Mouse (Mus musculus) spleen, adult 18-20 months (tissue): ENCODE measurements at regions not wholly inside any gene's neighbourhood (a gene's known extent, or its start where the extent isn't known, plus 50 kb on each side); places are given as distances from the start of the nearest gene placed in this dataset.

ENCODE experiments used
- DNase-seq, 2 experiments: peaks; one replicate each; pipeline ENCODE4 v3.0.0; 2022; ENCODE audit warnings: mixed read lengths in 2 of 2

GRCm38 (mm10) chrX:10984894-10985293, 270.1 kb downstream of the Mid1ip1 start:
- DNase-seq: no peak

- DNase-seq: no peak
Observed at GRCm38 (mm10) chrX:10991871-10992210, 277.0 kb downstream of the Mid1ip1 start.

DNA sequence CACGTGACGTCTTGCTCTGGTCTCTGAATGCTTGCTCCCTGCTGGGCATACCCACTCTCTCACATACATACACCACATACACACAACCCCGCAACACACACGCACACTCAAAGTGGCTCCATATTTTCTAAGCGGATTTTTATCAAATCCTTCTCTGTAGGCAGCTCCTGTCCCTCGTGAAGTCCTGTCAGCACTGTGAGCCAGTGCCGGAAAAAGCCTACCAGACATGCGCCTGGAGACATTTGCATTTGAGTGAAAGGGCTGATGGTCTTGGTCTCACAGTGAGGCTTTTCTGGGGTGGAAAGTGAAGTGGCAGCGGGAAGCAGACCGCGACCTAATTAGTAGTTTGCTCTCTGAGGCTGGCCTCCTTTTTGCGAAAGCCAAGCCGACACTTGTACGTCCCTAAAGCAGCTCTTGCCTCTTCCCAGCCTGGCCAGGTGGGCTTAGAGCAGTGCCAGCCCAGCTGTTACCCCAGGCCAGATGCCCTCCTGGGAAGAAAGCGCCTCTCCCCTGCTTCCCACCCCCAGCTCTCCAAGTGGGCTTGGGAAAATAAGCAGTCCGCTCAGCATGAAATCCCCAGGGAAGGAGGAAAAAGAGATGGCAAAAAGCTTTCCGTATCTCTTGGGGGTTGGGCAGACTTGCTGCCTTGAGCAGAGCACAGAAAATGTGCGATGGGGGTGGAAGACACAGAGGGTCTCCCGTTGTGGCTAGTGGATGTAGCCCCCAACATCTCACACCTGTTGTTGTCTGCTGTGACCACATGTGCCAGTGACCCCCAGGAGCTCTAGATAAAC, 277.6 kb downstream of the Mid1ip1 start:
- DNase-seq: no peak

GRCm38 (mm10) chrX:10993005-10993377, 278.2 kb downstream of the Mid1ip1 start:
- no peak for DNase-seq

DNA sequence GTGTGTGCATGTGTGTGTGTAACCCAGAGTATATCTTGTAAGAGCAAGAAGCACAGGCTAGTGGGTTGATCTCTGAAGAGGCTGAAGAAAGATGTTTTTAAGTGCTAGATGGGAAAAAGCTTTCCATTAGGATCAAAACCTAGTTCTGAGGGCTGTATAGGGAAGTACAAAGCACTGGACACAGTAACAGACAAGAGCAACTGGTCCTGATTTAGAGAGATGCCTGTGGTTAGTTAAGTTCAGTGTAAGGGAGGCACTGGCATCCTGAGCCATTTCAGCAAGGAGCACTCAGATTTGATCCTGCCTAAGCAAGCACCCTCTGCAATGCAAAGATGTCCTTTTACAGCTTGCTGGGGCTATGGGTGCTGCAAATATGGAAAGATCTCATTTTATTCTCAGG, 280.1 kb downstream of the Mid1ip1 start:
- no peak for DNase-seq

GRCm38 (mm10) chrX:11001180-11001579, 286.4 kb downstream of the Mid1ip1 start:
- no peak for DNase-seq

DNA sequence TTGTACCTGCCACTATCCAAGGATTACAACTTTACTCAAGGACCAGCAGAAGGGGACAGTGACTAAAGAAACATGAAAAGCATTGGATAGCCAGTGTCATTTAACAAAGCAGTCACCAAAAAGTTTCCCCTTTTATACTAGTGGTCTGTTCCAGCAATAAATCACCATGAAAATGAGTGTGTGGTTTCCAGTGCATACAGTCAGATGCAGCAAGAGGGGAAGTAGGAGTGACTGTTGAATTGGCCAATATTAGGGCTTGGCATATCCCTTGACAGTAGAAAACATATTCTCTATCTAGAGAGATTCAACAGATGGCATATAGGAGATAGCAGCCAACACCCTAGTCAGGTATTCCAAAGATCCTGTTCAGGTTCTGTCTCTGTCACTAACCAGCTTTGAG, 259.8 kb upstream of the H2al1a start:
- DNase-seq: no peak

GRCm38 (mm10) chrX:11046769-11047168, 252.3 kb upstream of the H2al1a start:
- DNase-seq: no peak

DNA sequence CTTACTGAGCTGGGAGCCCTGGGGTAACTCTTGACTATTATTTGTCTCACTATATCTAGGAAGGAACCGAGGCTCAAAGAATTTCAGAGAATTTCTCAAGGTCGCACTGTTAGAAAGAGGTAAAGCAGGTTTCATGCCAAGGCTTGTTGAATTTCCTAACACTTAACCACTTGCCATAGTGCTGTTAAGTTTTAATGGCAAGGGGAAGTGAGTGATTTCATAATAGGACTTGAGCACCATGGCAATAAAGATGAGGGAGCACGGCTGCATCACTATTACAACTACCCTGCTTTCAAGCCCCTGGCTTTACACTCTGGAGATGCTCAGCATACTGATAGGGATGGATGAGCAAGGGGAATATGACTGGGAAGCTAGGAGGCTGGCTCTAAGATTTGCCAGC, 216.9 kb upstream of the H2al1a start:
- no peak for DNase-seq

GRCm38 (mm10) chrX:11082845-11083244, 216.2 kb upstream of the H2al1a start:
- no peak for DNase-seq

- DNase-seq: no peak
Observed at GRCm38 (mm10) chrX:11086257-11087072, 212.6 kb upstream of the H2al1a start.

DNA sequence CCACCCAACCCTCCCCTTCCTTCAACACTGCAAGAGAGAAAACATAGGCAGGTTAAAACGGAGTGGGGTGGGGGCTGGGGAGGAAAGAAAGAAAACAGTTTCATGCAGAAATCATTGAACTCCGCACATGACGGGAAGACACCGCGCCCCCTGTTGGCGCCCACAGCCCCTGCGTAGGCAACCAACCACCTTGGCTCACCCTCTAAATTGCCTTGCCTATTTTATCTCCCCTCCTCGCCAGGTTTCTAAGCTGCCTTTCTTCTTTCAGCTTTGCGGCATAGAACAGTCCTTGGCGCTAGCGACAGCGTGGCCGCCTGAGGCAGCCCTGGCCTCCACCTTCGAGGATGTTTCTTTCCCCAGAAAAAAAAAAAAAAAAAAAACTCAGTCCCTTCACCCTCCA, 211.1 kb upstream of the H2al1a start:
- peak in 1 of 2 experiments; percentile 22 for DNase-seq

GRCm38 (mm10) chrX:11088506-11088905, 210.6 kb upstream of the H2al1a start:
- no peak for DNase-seq

- DNase-seq: peak in 1 of 2 experiments; percentile 6
Observed at GRCm38 (mm10) chrX:11090432-11090831, 208.6 kb upstream of the H2al1a start.

DNA sequence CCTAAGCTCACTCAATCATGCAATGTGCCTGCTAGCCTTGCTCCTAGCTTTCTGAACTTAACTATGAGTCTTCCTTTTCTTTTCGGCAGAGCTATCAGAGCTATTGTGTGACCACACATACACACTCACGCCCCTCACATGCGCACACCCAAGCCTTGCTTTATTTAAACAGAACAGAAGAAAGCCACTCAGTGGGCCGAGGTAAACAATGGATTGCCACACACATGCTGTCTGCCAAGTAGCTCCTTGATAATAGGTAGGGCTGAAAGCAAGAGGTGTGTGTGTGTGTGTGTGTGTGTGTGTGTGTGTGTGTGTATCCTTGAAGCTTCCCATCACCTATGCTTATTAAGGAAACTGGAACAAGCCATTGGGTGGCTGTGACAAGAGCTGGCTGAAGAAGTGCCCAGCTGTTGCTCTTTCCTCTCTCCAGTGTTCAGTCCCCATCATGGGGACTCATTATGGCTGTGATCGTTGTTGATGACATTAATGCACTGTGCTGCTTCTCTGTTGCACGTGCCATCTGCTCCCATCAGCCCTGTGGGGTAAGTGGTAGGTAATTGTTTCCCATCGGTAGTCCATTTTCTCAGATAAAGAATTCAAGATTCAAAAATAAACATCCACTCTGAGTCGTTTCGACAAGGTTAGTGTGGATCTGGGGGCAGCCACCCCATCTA, 201.3 kb upstream of the H2al1a start:
- DNase-seq: no peak

DNA sequence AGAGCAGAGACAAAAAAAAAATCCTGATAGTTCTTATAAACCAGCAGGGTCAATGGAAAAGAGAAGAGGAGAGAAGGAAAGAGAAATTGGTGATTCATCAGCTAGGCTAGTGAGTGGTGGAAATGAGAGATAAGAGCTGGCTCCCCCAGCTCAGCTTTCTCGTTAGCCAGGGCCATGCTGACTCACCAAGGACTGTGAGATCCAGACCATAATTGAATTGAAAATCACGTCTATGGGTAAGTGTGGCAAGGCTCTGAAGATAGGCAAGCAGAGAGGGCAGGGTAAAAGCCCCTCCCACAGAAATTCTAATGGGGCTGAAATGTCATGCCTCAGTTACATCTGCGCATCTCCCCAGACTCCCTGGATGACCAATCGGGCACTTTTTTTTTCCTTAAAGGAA, 200.7 kb upstream of the H2al1a start:
- no peak for DNase-seq

DNA sequence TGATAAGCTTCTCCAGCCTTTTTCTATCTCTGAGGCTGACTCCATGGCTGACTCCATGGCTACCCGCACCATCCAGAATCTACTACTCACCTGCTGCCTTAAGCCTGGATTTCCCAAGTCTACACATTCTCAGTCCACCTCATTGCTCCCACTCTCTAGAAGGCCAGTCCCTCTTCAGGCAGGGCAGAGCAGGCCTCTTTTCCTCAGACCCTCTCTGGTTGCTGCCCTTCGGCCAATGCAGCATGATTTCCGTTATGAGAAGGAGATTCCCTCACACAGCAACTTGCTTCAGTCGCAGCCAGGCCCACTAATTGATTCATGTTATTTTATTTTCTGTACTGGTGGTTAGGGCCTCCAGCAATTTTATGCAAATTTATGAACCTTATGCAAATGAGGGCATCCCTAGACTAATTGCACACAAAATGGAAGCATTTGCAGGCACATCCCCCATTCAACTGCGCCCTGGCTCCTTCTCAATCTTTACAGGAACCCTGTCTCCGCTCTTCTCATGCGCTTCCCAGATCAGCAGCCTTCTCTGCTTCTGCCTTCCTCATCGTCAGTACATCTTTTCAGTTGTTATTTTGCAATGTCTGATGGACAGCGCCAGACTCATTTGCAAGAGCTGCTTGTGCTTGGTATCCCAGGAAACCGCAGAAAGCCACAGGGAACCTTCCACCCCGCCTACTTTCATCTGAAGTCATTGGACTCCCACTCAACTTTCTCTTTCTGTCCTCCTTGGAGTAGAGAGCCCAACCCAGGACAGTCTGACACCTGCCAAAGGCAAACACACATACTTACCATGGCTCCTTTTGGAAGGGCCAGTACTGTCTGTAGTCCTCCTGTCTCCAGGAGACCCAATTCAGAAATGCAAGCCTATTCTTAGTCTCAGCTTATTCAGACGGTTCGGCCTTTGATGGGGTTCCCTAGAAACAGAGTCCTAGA, 199.6 kb upstream of the H2al1a start:
- no peak for DNase-seq

DNA sequence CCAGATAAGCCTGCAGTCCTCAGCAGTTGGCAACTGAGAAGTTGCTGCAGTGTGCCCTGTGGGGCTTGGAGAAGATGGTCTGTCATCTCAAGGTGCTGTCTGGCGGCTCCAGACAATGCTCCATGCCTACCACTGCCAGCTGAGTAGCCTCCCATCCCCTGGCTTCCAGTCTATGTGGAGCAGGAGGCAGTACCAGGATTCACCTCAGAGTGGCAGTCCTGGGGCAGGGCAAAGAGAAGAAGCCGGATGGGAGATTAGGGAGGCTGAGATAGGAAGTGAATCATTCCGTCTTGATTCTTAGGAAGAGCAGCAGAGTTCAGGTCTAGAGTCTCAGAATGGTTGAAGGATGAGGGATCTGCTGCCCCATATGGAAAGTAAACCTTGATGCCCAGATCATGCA, 198.1 kb upstream of the H2al1a start:
- DNase-seq: no peak

DNA sequence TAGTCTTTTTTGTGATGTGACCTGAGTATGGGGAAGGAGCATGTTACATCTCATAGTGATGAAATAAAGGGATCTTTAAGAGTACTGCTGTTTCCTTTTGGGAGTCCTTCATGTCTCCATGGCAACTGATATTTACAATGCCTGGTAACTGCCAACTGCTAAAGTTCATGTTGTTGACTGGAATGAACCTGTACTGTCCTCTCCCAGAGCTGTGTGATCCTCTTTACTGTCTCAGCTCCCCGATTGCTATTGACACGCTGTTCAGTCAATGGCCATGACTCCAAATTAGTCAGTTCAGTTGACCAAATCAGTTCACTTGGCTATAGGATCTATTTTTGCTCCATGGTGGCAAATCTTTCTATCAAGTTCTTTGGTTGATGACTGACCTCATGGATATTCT, 167.8 kb upstream of the H2al1a start:
- no peak for DNase-seq

DNA sequence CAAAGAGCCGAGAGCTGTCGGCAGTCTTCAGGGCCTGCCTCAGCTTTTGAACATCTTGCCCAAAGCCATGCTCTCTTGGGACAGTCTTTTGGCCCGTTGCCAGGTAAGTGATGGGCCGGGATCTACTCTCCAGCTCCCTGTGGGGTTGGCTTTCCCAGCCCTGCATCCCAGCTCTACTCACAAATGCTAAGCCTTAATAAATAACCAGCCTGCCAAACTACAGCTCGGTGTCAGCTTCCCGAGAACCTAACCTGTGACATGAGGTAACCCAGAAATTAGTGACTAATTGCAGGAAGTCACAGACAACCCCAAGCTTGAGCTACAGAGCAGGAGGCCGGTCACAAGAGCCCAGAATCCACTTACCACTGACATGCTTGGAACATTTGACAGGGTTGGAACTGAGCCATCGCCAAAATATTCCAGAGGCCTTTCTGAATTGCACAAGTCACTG, 159.1 kb upstream of the H2al1a start:
- DNase-seq: no peak

GRCm38 (mm10) chrX:11141294-11141693, 157.8 kb upstream of the H2al1a start:
- DNase-seq: peak in 1 of 2 experiments; percentile 1

DNA sequence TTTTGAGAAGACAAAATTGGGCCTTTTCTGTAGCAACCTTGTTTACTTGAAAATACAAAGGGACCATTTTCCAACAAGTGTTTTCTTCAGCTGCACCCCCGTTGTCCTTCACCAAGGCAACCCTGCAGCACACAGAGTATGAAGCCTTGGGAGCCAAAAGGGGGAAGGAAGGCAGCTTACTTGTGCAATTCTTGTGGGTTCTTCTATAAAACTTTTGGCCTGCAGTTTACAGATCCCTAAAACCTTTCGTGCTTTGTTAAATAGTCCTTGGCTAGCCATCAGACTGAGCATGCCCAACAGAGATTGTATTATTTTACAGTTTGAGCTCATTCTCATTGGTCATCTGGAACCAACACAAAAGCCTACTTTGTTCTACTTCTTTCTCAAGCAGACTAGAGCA, 140.6 kb upstream of the H2al1a start:
- DNase-seq: no peak

- DNase-seq: no peak
Observed at GRCm38 (mm10) chrX:11170416-11170815, 128.6 kb upstream of the H2al1a start.
